Mouse (Mus musculus) lung, postnatal 0 days (tissue): ENCODE data around the gene Krt71.

Experiments used
- CTCF ChIP-seq: IDR thresholded peaks from 2 replicates; pipeline ENCODE4 v1.5.1; 2016; ENCODE audit warnings: antibody characterized with exemption, mild to moderate bottlenecking
- EP300 ChIP-seq: IDR thresholded peaks from 2 replicates; pipeline ENCODE4 v1.6.1; 2016; ENCODE audit warnings: antibody characterized with exemption, mild to moderate bottlenecking, control low read depth

- no peak for TF ChIP-seq CTCF
- TF ChIP-seq EP300, result no peak
These were observed 30.5 kb upstream of the Krt71 start for GRCm38 (mm10) chr15:101773420-101773819.
